Mouse (Mus musculus): ENCODE measurements around the gene Scd3. TPM values are rescaled to one million over a fixed set of nuclear protein-coding genes. Genes with fewer than 3 reads are reported as not detected.

Gene Scd3
- polyA plus RNA-seq, 1 experiment from 2014 or later: 0.76 TPM

DNA sequence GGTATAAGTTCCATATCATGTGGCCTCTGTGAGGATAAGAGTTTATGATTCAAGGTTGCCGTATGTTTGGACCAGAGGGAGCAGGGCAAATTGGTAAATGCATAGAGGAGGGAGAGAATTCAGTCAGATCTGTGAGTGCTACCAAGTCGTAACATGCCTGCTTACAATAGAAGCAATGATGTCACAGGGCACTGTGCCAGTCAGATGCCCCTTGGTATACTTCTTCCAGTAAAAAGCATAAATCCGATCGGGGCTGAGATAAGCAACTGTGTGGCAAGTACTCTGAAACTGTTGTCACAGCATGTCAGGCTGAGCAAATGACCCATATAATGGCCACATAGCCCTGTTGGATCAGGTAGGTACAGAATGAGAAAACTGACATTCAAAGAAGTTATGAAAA lies 14.0 kb upstream of the Scd3 start:
- H3K9me3 ChIP-seq (ENCODE audit: control insufficient read depth, low read length): no peaks in the 10 kb centered on the region
- no peak overlapping the region for H3K27ac ChIP-seq (ENCODE audit: low read depth, low read length)
- H3K36me3 ChIP-seq (ENCODE audit: control insufficient read depth, insufficient read depth, low read length): no peaks in the 10 kb centered on the region
- ATAC-seq (ENCODE audit: insufficient read depth, low FRiP score, low TSS enrichment) (no peak), DNase-seq (ENCODE audit: low spot score) (no peak)
- H3K4me1 ChIP-seq (ENCODE audit: control insufficient read depth, insufficient read depth, low read length): no peaks in the 10 kb centered on the region
- no peak overlapping the region for H3K9ac ChIP-seq (ENCODE audit: low read length)
- no peak overlapping the region for H3K4me3 ChIP-seq (ENCODE audit: low read depth, low read length)
- 93% methylated on average over 4 of the region's 4 CpGs for WGBS
- no peak overlapping the region for H3K4me2 ChIP-seq (ENCODE audit: low read depth)
- H3K27me3 ChIP-seq (ENCODE audit: control insufficient read depth, insufficient read depth, low read length): no peaks in the 10 kb centered on the region

DNA sequence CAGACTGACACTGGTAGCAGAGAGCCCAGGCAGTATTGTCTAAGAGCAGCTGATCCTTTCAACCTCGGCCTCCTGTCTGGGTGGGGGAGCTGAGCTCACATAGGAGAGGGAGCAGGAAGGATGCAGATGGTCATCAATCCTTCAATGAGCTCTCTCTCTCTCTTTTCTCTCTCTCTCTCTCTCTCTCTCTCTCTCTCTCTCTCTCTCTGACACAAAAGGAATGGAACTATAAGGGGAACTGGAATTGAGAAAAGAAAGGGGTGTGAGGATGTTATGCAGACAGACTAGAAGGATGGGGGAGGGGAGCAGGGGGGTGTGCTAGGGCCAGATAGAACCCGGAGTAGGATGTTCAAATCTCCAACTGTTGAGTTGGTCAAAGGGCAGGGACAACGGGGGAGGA lies 10.7 kb upstream of the Scd3 start, which contains the start of gene Pkd2l1:
Gene Pkd2l1, minus strand, starts transcription at position 101 of the 400 bp plus-strand sequence.
- no peaks in the 10 kb centered on the region for H3K36me3 ChIP-seq (ENCODE audit: control insufficient read depth, insufficient read depth, low read length)
- ATAC-seq (ENCODE audit: insufficient read depth, low FRiP score, low TSS enrichment) (no peak), DNase-seq (ENCODE audit: low spot score) (no peak)
- no peak within 1 kb of the TSS for H3K27ac ChIP-seq (ENCODE audit: low read depth, low read length)
- no peak within 1 kb of the TSS for H3K9ac ChIP-seq (ENCODE audit: low read length)
- no peaks in the 10 kb centered on the region for H3K9me3 ChIP-seq (ENCODE audit: control insufficient read depth, low read length)
- no peaks in the 10 kb centered on the region for H3K27me3 ChIP-seq (ENCODE audit: control insufficient read depth, insufficient read depth, low read length)
- H3K4me3 ChIP-seq (ENCODE audit: low read depth, low read length): no peak within 1 kb of the TSS
- H3K4me2 ChIP-seq (ENCODE audit: low read depth): no peak within 1 kb of the TSS
- WGBS: 39% methylated on average over 3 of the region's 3 CpGs
- no peaks in the 10 kb centered on the region for H3K4me1 ChIP-seq (ENCODE audit: control insufficient read depth, insufficient read depth, low read length)

DNA sequence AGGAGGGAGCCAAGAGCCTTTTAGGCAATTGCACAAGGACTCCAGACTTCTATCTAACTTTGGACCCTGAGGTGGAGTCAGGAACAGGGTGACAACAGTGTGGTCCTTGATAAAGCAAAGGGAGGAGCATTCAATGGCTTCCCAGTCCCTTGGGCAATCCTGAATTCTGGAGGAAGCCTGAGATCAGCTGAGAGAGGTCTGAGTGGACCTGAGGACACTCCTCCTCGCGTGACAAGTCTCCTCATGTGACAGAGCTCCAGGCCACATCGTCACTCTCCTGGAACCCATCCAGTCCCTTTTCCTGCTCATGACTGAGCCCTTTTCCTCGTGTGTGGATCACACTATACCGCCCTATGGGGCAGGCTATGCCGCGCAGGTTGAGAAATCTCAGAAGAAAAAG lies 9.2 kb upstream of the Scd3 start:
- Histone ChIP-seq H3K9ac (ENCODE audit: low read length) (no peak overlapping the region), H3K27ac (ENCODE audit: low read depth, low read length) (no peak overlapping the region), H3K4me3 (ENCODE audit: low read depth, low read length) (no peak overlapping the region), H3K4me2 (ENCODE audit: low read depth) (no peak overlapping the region), H3K36me3 (ENCODE audit: control insufficient read depth, insufficient read depth, low read length) (no peaks in the 10 kb centered on the region), H3K4me1 (ENCODE audit: control insufficient read depth, insufficient read depth, low read length) (no peaks in the 10 kb centered on the region), H3K9me3 (ENCODE audit: control insufficient read depth, low read length) (no peaks in the 10 kb centered on the region), H3K27me3 (ENCODE audit: control insufficient read depth, insufficient read depth, low read length) (no peaks in the 10 kb centered on the region)
- 87% methylated on average over 7 of the region's 7 CpGs for WGBS
- DNase-seq (ENCODE audit: low spot score) (no peak), ATAC-seq (ENCODE audit: insufficient read depth, low FRiP score, low TSS enrichment) (no peak)

DNA sequence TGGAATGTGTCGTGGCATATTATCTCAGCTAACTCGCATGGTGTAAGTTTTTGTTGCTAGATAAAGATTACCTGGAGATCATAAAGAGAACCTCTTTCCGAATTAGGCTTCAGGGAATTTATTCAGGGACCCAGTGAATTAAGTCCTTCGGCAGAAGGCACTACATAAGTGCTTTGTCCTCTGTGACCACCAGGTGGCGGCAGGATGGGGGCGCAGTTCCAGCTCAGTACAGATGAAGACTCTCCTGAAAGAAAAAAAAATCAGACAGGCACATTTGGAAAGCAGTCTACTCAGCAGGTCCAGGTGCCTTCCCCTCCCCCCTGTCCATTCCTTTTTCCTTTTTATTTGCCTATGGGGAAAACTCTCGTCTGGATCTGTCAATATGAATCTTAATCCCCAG lies 7.9 kb upstream of the Scd3 start:
- no peaks in the 10 kb centered on the region for H3K9me3 ChIP-seq (ENCODE audit: control insufficient read depth, low read length)
- no peaks in the 10 kb centered on the region for H3K36me3 ChIP-seq (ENCODE audit: control insufficient read depth, insufficient read depth, low read length)
- peak; percentile 73 for DNase-seq (ENCODE audit: low spot score)
- H3K4me3 ChIP-seq (ENCODE audit: low read depth, low read length): no peak overlapping the region
- H3K27me3 ChIP-seq (ENCODE audit: control insufficient read depth, insufficient read depth, low read length): no peaks in the 10 kb centered on the region
- ATAC-seq (ENCODE audit: insufficient read depth, low FRiP score, low TSS enrichment): no peak
- H3K27ac ChIP-seq (ENCODE audit: low read depth, low read length): no peak overlapping the region
- H3K4me1 ChIP-seq (ENCODE audit: control insufficient read depth, insufficient read depth, low read length): no peaks in the 10 kb centered on the region
- no peak overlapping the region for H3K9ac ChIP-seq (ENCODE audit: low read length)
- H3K4me2 ChIP-seq (ENCODE audit: low read depth): no peak overlapping the region
- 17% methylated on average over 7 of the region's 7 CpGs for WGBS

DNA sequence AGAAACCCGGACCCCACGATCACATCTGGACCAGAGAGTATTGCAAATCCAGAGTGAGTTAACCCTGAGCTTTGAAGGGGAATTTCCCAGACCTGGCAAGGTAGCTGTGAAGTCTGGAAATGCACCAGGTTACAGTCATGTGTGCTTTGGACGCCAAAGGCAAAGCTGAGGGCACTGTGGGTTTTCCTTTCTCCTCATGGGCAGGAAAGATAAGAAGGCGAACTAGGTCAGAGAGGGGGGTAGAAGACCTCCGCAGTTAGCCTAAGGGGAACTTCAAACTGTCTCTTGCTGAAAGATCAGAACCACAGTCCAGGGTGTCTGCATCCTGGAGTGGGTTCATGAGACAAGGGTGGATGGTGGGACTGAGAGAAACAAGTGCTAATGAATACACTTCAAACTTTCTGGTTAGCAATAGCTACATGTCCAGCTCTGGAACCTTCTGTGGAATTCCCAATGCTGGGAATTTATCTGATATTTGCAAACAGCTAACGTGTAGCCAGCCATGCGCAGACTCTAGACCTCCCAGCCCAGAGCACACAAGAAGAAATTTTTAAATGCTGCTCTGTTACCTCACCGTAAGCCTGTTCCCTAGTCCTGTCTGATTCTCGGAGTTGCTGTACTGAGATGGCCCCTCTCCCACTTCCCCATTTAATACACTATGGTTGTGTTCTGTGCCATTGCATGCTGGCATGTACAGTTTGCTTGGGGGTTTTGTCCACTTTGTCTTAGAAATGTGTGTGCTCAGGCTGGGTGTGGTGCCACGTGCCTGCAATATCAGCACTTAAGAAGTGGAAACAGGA lies 5.8 kb upstream of the Scd3 start:
- Histone ChIP-seq H3K4me3 (ENCODE audit: low read depth, low read length) (no peak overlapping the region), H3K9me3 (ENCODE audit: control insufficient read depth, low read length) (no peaks in the 10 kb centered on the region), H3K36me3 (ENCODE audit: control insufficient read depth, insufficient read depth, low read length) (no peaks in the 10 kb centered on the region), H3K4me1 (ENCODE audit: control insufficient read depth, insufficient read depth, low read length) (no peaks in the 10 kb centered on the region), H3K4me2 (ENCODE audit: low read depth) (no peak overlapping the region), H3K9ac (ENCODE audit: low read length) (no peak overlapping the region), H3K27me3 (ENCODE audit: control insufficient read depth, insufficient read depth, low read length) (no peaks in the 10 kb centered on the region), H3K27ac (ENCODE audit: low read depth, low read length) (no peak overlapping the region)
- ATAC-seq (ENCODE audit: insufficient read depth, low FRiP score, low TSS enrichment): no peak
- 89% methylated on average over 10 of the region's 10 CpGs for WGBS
- DNase-seq (ENCODE audit: low spot score): no peak

- Histone ChIP-seq H3K4me1 (ENCODE audit: control insufficient read depth, insufficient read depth, low read length) (no peaks in the 10 kb centered on the region), H3K27me3 (ENCODE audit: control insufficient read depth, insufficient read depth, low read length) (no peaks in the 10 kb centered on the region), H3K36me3 (ENCODE audit: control insufficient read depth, insufficient read depth, low read length) (no peaks in the 10 kb centered on the region), H3K27ac (ENCODE audit: low read depth, low read length) (no peak overlapping the region), H3K4me3 (ENCODE audit: low read depth, low read length) (no peak overlapping the region), H3K9ac (ENCODE audit: low read length) (no peak overlapping the region), H3K4me2 (ENCODE audit: low read depth) (no peak overlapping the region), H3K9me3 (ENCODE audit: control insufficient read depth, low read length) (no peaks in the 10 kb centered on the region)
- no peak for DNase-seq (ENCODE audit: low spot score)
- no peak for ATAC-seq (ENCODE audit: insufficient read depth, low FRiP score, low TSS enrichment)
- WGBS: 90% methylated on average over 6 of the region's 6 CpGs
Observed at GRCm38 (mm10) chr19:44198494-44198893, 4.6 kb upstream of the Scd3 start.

- no peaks in the 10 kb centered on the region for H3K36me3 ChIP-seq (ENCODE audit: control insufficient read depth, insufficient read depth, low read length)
- no peak overlapping the region for H3K4me2 ChIP-seq (ENCODE audit: low read depth)
- no peaks in the 10 kb centered on the region for H3K4me1 ChIP-seq (ENCODE audit: control insufficient read depth, insufficient read depth, low read length)
- no peaks in the 10 kb centered on the region for H3K27me3 ChIP-seq (ENCODE audit: control insufficient read depth, insufficient read depth, low read length)
- no peak overlapping the region for H3K9ac ChIP-seq (ENCODE audit: low read length)
- WGBS: 83% methylated on average over 2 of the region's 2 CpGs
- ATAC-seq (ENCODE audit: insufficient read depth, low FRiP score, low TSS enrichment): no peak
- no peaks in the 10 kb centered on the region for H3K9me3 ChIP-seq (ENCODE audit: control insufficient read depth, low read length)
- H3K27ac ChIP-seq (ENCODE audit: low read depth, low read length): no peak overlapping the region
- H3K4me3 ChIP-seq (ENCODE audit: low read depth, low read length): no peak overlapping the region
- peak; percentile 13 for DNase-seq (ENCODE audit: low spot score)
Observed at GRCm38 (mm10) chr19:44198964-44199363, 4.1 kb upstream of the Scd3 start.

- Histone ChIP-seq H3K27ac (ENCODE audit: low read depth, low read length) (no peak overlapping the region), H3K9me3 (ENCODE audit: control insufficient read depth, low read length) (no peaks in the 10 kb centered on the region), H3K27me3 (ENCODE audit: control insufficient read depth, insufficient read depth, low read length) (no peaks in the 10 kb centered on the region), H3K36me3 (ENCODE audit: control insufficient read depth, insufficient read depth, low read length) (no peaks in the 10 kb centered on the region), H3K4me3 (ENCODE audit: low read depth, low read length) (no peak overlapping the region), H3K4me1 (ENCODE audit: control insufficient read depth, insufficient read depth, low read length) (no peaks in the 10 kb centered on the region), H3K4me2 (ENCODE audit: low read depth) (no peak overlapping the region), H3K9ac (ENCODE audit: low read length) (no peak overlapping the region)
- ATAC-seq (ENCODE audit: insufficient read depth, low FRiP score, low TSS enrichment) (no peak), DNase-seq (ENCODE audit: low spot score) (no peak)
- 77% methylated on average over 2 of the region's 2 CpGs for WGBS
Observed at GRCm38 (mm10) chr19:44207079-44207478, 4.0 kb downstream of the Scd3 start.

GRCm38 (mm10) chr19:44215255-44215654 lies 12.2 kb downstream of the Scd3 start:
- H3K27me3 ChIP-seq (ENCODE audit: control insufficient read depth, insufficient read depth, low read length): no peaks in the 10 kb centered on the region; the same call in 1 of the 2 replicates
- H3K9ac ChIP-seq (ENCODE audit: low read length): no peak overlapping the region
- no peak overlapping the region for H3K27ac ChIP-seq (ENCODE audit: low read depth, low read length)
- H3K4me2 ChIP-seq (ENCODE audit: low read depth): no peak overlapping the region
- no peaks in the 10 kb centered on the region for H3K36me3 ChIP-seq (ENCODE audit: control insufficient read depth, insufficient read depth, low read length)
- H3K4me1 ChIP-seq (ENCODE audit: control insufficient read depth, insufficient read depth, low read length): no peaks in the 10 kb centered on the region
- no peak overlapping the region for H3K4me3 ChIP-seq (ENCODE audit: low read depth, low read length)
- no peaks in the 10 kb centered on the region for H3K9me3 ChIP-seq (ENCODE audit: control insufficient read depth, low read length)
- DNase-seq (ENCODE audit: low spot score): no peak
- no peak for ATAC-seq (ENCODE audit: insufficient read depth, low FRiP score, low TSS enrichment)
- whole genome bisulfite sequencing: 77% methylated on average over 12 of the region's 12 CpGs

Data from neural tube, embryonic 11.5 days (tissue).